Mouse (Mus musculus) thymus, adult 2 months (tissue): Measurements from ENCODE around the gene Stk24. TPM values are rescaled to one million over a fixed set of nuclear protein-coding genes. Genes with fewer than 3 reads are reported as not detected.

ENCODE experiments used
- DNase-seq: peaks from one replicate; pipeline ENCODE4 v3.0.0; 2021
- H3K27ac ChIP-seq: fragments of 200-500 bp; 2 replicates; pipeline ENCODE4 v1.5.1; 2012; ENCODE audit warnings: low read length, control low read depth; ENCODE audit not compliant: control insufficient read depth, insufficient read depth
- H3K27me3 ChIP-seq: fragments of 200-500 bp; 2 replicates; pipeline ENCODE4 v1.6.1; 2012; ENCODE audit warnings: mild to moderate bottlenecking, low read length, moderate library complexity, mixed read lengths; ENCODE audit not compliant: control insufficient read depth, insufficient read depth
- H3K36me3 ChIP-seq: fragments of 200-500 bp; 2 replicates; pipeline ENCODE4 v1.6.1; 2012; ENCODE audit warnings: mild to moderate bottlenecking, low read length, moderate library complexity; ENCODE audit not compliant: control insufficient read depth, insufficient read depth
- H3K4me1 ChIP-seq: fragments of 200-500 bp; replicated peaks from 2 replicates; pipeline ENCODE4 v1.6.1; 2012; ENCODE audit warnings: low read length; ENCODE audit not compliant: control insufficient read depth, insufficient read depth
- H3K4me3 ChIP-seq: fragments of 200-500 bp; 2 replicates; pipeline ENCODE4 v1.5.1; 2012; ENCODE audit warnings: mild to moderate bottlenecking, low read length, control low read depth, moderate library complexity; ENCODE audit not compliant: control insufficient read depth, insufficient read depth
- CTCF ChIP-seq: fragments of 200-500 bp; IDR thresholded peaks from 2 replicates; pipeline ENCODE4 v1.5.1; 2012; ENCODE audit warnings: mild to moderate bottlenecking, control low read depth, low read length, moderate library complexity, borderline replicate concordance; ENCODE audit not compliant: control insufficient read depth, poor library complexity, insufficient read depth; ENCODE audit errors: extremely low read depth
- POLR2A ChIP-seq: fragments of 200-500 bp; IDR thresholded peaks from 2 replicates; pipeline ENCODE4 v1.6.1; 2012; ENCODE audit warnings: mild to moderate bottlenecking, low read length, control low read depth, moderate library complexity; ENCODE audit not compliant: control insufficient read depth, poor library complexity, insufficient read depth; ENCODE audit errors: extremely low read depth
- WGBS: fragments of 180-500 bp; shearing (Covaris S2); methylation state at CpG from one replicate; pipeline ENCODE4 v1.1.7; 2018; 5-methylcytosine and 5-hydroxymethylcytosine counted together
- polyA plus RNA-seq: library from polyadenylated mRNA; depleted of rRNA; stranded (reverse); fragments of >200 nt; gene quantifications from 2 replicates; pipeline ENCODE4 v1.2.3, GENCODE M21; 2012

Stk24 gene
- polyA plus RNA-seq, 1 experiment = 57.1 TPM

DNA sequence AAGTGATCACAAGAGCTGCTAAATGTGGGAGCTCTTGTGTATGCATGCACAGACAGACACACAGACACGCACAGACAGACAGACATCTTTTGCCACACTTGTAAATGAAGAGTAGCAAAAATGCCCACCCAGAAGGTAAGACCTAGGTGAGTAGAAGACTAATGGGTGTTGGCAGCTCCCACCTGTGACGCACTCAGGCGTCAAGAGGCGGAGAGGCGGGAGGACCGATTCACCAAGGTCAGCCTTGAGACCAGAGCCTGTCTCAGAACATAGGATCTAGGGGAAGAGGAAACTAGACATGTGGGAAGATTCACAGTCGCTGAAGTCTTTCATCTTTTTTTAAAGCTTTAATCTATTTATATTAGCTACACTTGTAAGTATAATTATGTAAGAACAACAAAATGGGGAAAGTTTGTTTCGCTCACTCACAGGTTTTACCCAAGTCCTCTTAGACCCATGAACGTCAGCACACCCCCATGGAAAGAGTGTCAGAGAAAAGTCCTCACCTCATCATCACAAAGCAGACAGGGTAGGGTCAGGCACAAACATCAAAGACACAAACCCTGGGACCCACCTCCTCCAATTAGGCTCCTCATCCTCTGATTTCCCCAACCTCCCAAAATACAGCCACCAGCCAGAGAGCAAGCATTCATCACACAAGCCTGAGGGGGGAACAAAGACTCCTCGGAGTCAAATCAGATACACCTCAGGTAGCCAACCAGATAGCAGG is 26.0 kb downstream of the Stk24 start:
- Histone ChIP-seq H3K4me1 (peaks cover 48% of the 10 kb centered on the region), H3K27ac (no peak overlapping the region), H3K36me3 (no peaks in the 10 kb centered on the region), H3K27me3 (no peaks in the 10 kb centered on the region), H3K4me3 (no peak overlapping the region)
- WGBS = 82% methylated on average over 10 of the region's 10 CpGs
- TF ChIP-seq POLR2A (no peak), CTCF (no peak)
- DNase-seq = no peak

DNA sequence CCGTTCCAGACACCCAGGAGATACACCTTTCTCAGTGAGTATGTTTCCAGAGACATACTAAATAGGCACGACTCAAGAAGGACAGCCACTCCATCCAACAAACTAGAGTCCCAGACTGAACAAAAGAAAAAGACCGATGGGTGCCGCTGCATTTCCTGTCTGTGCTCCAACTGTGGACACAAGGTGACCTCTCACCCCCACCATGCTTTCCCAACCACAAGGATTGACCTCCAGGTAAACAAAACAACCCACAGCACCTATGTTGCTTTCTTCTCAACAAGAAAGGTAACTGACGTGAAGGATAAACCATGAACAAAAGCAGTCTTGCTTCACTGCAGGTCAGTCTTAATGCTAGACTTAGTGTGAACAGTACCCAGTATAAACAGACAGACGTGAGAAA is 27.1 kb downstream of the Stk24 start:
- no peaks in the 10 kb centered on the region for H3K36me3 ChIP-seq
- TF ChIP-seq CTCF (no peak), POLR2A (no peak)
- peaks cover 48% of the 10 kb centered on the region for H3K4me1 ChIP-seq
- WGBS = 95% methylated on average over 6 of the region's 6 CpGs
- H3K4me3 ChIP-seq = no peak overlapping the region
- no peaks in the 10 kb centered on the region for H3K27me3 ChIP-seq
- no peak for DNase-seq
- H3K27ac ChIP-seq = no peak overlapping the region

DNA sequence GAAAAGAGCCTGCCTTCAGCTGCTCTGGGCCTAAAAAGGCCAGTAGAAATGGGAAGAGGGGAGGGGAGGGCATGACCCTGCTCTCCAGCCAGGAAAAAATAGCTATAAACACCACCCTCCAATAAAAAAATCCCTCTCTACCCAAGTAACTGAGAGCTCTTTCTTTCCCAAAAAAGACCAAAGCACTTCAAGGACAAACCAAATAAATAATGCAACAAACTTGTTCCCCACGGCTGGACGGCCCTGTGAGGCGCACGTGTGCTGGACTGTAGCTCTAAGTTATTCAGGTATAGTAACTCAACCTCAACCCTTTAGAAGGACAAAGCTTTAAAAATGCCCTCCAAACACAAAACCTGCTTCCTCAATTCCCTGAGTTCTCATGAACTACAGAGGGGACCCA is 28.1 kb downstream of the Stk24 start:
- WGBS = 95% methylated on average over 4 of the region's 4 CpGs
- Histone ChIP-seq H3K27ac (no peak overlapping the region), H3K27me3 (no peaks in the 10 kb centered on the region), H3K36me3 (no peaks in the 10 kb centered on the region), H3K4me1 (peaks cover 42% of the 10 kb centered on the region), H3K4me3 (no peak overlapping the region)
- TF ChIP-seq CTCF (no peak), POLR2A (no peak)
- no peak for DNase-seq

DNA sequence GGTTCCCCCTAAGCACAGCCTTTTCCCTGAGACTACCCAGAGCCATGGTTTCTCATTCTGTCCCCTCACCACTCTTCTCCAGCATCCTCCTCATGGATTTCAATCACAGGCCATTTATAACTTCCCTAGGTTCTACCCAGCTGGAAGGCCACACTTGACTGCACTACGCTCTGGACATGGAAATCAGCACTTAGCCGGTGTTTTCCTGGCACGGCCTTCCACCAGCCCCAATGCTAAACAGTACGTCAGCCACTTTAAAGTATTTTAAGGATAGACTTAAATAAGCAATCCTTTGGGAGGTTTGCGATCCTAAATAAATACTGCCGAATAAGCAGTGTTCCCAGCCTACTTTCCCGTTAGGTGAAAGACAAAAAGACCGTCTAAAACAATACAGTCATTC is 29.8 kb downstream of the Stk24 start:
- Histone ChIP-seq H3K4me1 (peaks cover 31% of the 10 kb centered on the region), H3K27me3 (no peaks in the 10 kb centered on the region), H3K27ac (no peak overlapping the region), H3K4me3 (no peak overlapping the region), H3K36me3 (no peaks in the 10 kb centered on the region)
- TF ChIP-seq CTCF (no peak), POLR2A (no peak)
- no peak for DNase-seq
- 98% methylated on average over 8 of the region's 8 CpGs for WGBS

DNA sequence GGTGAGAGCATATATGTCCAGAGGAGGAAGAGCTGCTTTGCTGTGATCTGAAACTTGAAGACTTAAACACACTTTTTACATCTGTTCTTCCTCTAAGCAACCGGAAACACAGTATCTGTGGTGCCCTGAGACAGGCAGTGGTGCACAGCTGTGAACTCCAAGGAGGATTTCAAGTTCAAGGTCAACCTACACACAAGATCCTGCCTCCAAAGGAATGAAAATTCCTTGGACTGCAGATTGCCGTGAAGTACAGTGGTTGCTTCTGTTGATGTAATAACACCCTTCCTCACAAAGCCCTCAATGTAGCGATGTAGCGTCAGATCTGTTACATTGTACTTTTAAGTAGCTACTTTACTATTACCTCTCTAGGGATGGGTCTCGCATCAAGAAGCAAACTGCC is 30.5 kb downstream of the Stk24 start:
- H3K27me3 ChIP-seq = no peaks in the 10 kb centered on the region
- 40% methylated on average over 5 of the region's 5 CpGs for WGBS
- H3K4me1 ChIP-seq = peaks cover 27% of the 10 kb centered on the region
- DNase-seq = no peak
- no peak overlapping the region for H3K27ac ChIP-seq
- H3K4me3 ChIP-seq = no peak overlapping the region
- H3K36me3 ChIP-seq = no peaks in the 10 kb centered on the region
- no peak for TF ChIP-seq POLR2A
- TF ChIP-seq CTCF = no peak

DNA sequence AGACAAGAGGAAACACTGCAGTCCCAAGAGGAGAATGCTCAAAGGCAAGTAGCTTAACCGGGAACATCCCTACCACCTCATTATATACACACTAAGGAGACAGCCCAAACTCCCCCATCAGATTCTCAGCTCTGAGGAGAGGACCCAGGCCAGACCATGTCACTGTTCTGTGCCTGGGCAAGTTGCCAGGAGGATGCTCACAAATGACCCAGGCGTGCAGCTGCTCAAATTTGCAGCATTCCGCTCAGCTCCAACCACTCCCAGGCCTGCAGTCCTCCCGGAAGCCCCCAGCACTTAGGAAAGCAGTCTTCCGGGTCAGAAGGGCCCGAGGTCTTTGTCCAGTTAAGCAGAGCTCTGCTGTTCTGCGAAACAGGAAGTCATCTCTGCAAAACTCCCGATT is 31.6 kb downstream of the Stk24 start:
- DNase-seq = no peak
- no peaks in the 10 kb centered on the region for H3K27me3 ChIP-seq
- H3K27ac ChIP-seq = no peak overlapping the region
- H3K36me3 ChIP-seq = no peaks in the 10 kb centered on the region
- peaks cover 19% of the 10 kb centered on the region for H3K4me1 ChIP-seq
- WGBS = 79% methylated on average over 8 of the region's 8 CpGs
- TF ChIP-seq POLR2A (no peak), CTCF (no peak)
- H3K4me3 ChIP-seq = no peak overlapping the region

DNA sequence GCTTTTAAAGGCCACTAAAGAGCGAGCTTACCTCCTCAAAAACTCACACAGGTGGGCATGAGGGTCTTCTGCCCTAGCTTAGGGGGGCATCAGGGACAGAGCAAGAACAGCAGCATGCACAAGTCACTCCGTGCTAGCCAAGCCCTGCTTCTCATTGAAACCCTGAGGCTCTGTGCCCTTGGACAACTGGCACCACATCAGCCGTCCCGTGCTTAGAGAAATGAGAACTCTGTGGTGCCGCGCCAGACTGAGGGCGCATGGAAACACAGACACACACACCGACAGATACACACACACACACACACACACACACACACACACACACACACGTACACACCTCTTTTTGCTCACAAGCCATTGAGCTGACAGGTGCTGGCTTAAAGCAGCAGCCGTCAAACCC is 32.7 kb downstream of the Stk24 start:
- TF ChIP-seq POLR2A (no peak), CTCF (no peak)
- Histone ChIP-seq H3K36me3 (no peaks in the 10 kb centered on the region), H3K4me1 (peaks cover 18% of the 10 kb centered on the region), H3K27me3 (no peaks in the 10 kb centered on the region), H3K27ac (no peak overlapping the region), H3K4me3 (no peak overlapping the region)
- DNase-seq = no peak
- 91% methylated on average over 10 of the region's 10 CpGs for WGBS
